Mouse (Mus musculus): ENCODE measurements at regions not wholly inside any gene's neighbourhood (a gene's known extent, or its start where the extent isn't known, plus 50 kb on each side); places are given as distances from the start of the nearest gene placed in this dataset.

DNA sequence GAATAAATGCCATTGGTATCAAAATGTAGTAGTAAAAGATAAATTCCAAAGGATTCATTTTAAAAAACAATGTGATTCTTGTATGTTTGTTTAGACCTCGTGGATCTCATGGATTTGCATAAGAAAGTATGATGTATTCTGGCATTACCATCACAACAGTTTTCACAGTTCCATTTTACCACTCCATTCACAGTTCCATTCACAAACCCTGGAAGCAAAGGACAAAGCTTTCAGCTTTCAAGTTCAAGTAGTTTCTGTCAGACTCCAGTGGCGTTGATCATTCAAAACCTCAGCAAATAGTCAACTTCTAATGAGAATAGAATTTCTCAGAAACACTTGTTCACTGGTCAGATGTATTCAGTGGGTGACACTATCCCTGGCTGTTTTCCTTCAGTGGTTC lies 1157.9 kb upstream of the Cntn5 start:
- no peak for TF ChIP-seq CTCF (IDR thresholded peaks at IDR 0.05; ENCODE audit: low read depth, low read length)
- TF ChIP-seq POLR2A (IDR thresholded peaks at IDR 0.05; ENCODE audit: extremely low read depth, insufficient read depth, low read length) = no peak

All from liver, adult 2 months (tissue).